In the genomic region with DNA sequence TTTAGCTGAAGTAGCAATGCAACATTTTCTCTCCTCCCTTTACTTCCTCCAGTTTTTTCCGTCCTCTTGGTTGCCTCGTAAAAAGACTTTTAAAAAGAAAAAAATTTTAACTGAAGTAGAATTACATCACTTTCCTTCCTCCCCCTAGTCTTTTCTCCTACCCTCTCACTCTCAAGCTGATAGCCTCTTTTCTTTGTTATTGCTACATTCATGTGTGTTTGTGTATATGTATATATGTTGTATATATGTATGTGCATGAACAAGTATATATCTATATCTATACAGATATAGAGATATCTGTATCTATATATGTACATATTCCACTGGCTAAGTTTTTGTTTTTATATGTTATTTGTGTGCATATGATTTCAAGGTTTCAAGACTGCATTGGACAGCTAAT, we compare ENCODE assay signal across 8 mouse cellular contexts. TPM values are rescaled to one million over a fixed set of nuclear protein-coding genes. Genes with fewer than 3 reads are reported as not detected.
DNase-seq lines count a peak whose midpoint lies in the region; ATAC-seq and TF ChIP-seq lines count a peak whose summit lies in the region.

No protein-coding gene starts in this region.

- 2% methylated on average over 2 of the region's 2 CpGs for WGBS in heart, embryonic 10.5 days
- WGBS in forebrain, postnatal 0 days: 0% methylated on average over 2 of the region's 2 CpGs
- 0% methylated on average over 2 of the region's 2 CpGs for WGBS in liver, postnatal 0 days (ENCODE audit: insufficient replicate concordance)

- 0 out of 2 replicates have a peak, but pooled peaks have one; percentile 2 for TF ChIP-seq EP300 in liver, postnatal 0 days (IDR thresholded peaks at IDR 0.05; ENCODE audit: low read depth)

- H3K27ac ChIP-seq in heart, embryonic 10.5 days: peak overlapping the region; percentile 97
- no peak overlapping the region for H3K27ac ChIP-seq in forebrain, postnatal 0 days (ENCODE audit: low read depth, low read length)
- 0 out of 2 replicates have a peak overlapping the region, but pooled peaks have one; percentile 82 for H3K27ac ChIP-seq in liver, postnatal 0 days (ENCODE audit: low read depth)

- H3K36me3 ChIP-seq in heart, embryonic 10.5 days: peaks cover 17% of the 10 kb centered on the region; the same call in 1 of the 2 replicates
- H3K36me3 ChIP-seq in E14TG2a.4 (ENCODE audit: insufficient read depth, low read length): peaks cover 17% of the 10 kb centered on the region; the same call in 1 of the 2 replicates
- peaks cover 3% of the 10 kb centered on the region; the same call in 1 of the 2 replicates for H3K36me3 ChIP-seq in forebrain, postnatal 0 days (ENCODE audit: insufficient read depth)
- peaks cover 9% of the 10 kb centered on the region for H3K36me3 ChIP-seq in liver, postnatal 0 days (replicated peaks; ENCODE audit: insufficient read depth, low read length)

- no peaks in the 10 kb centered on the region for H3K27me3 ChIP-seq in heart, embryonic 10.5 days (ENCODE audit: insufficient read depth, poor library complexity, severe bottlenecking)
- no peaks in the 10 kb centered on the region for H3K27me3 ChIP-seq in E14TG2a.4 (ENCODE audit: insufficient read depth, low read length)
- no peaks in the 10 kb centered on the region for H3K27me3 ChIP-seq in forebrain, postnatal 0 days (ENCODE audit: insufficient read depth, low read length)
- no peaks in the 10 kb centered on the region for H3K27me3 ChIP-seq in liver, postnatal 0 days (ENCODE audit: insufficient read depth, low read length)

- peak overlapping the region; percentile 63 for H3K4me2 ChIP-seq in forebrain, postnatal 0 days (ENCODE audit: low read depth)
- peak overlapping the region; percentile 76 for H3K4me2 ChIP-seq in liver, postnatal 0 days (ENCODE audit: low read depth, low read length)

- DNase-seq in heart, embryonic 10.5 days (ENCODE audit: low spot score): no peak
- no peak for DNase-seq in heart, postnatal 4 days
- DNase-seq in forebrain, postnatal 0 days: no peak
- no peak for DNase-seq in liver, postnatal 0 days
- DNase-seq in thymus, postnatal 10 days (ENCODE audit: low spot score in 2 of 2): no peak
- DNase-seq in thymus, postnatal 36 days: no peak
- DNase-seq in adrenal gland, adult (ENCODE audit: inconsistent age in 2 of 2, low spot score in 1 of 2): no peak

- peak overlapping the region; percentile 85 for H3K4me3 ChIP-seq in heart, embryonic 10.5 days
- peak overlapping the region; percentile 90 for H3K4me3 ChIP-seq in E14TG2a.4 (replicated peaks; ENCODE audit: low read length)
- H3K4me3 ChIP-seq in forebrain, postnatal 0 days (ENCODE audit: low read depth, low read length): peak overlapping the region; percentile 95
- H3K4me3 ChIP-seq in liver, postnatal 0 days (ENCODE audit: low read depth, low read length): peak overlapping the region; percentile 81

- H3K4me1 ChIP-seq in heart, embryonic 10.5 days: peaks cover 9% of the 10 kb centered on the region
- H3K4me1 ChIP-seq in E14TG2a.4 (replicated peaks; ENCODE audit: low read depth, low read length): peaks cover 39% of the 10 kb centered on the region
- peaks cover 16% of the 10 kb centered on the region for H3K4me1 ChIP-seq in forebrain, postnatal 0 days (ENCODE audit: insufficient read depth)
- peaks cover 12% of the 10 kb centered on the region for H3K4me1 ChIP-seq in liver, postnatal 0 days (ENCODE audit: insufficient read depth)

- H3K9me3 ChIP-seq in heart, embryonic 10.5 days: no peaks in the 10 kb centered on the region
- no peaks in the 10 kb centered on the region for H3K9me3 ChIP-seq in E14TG2a.4 (ENCODE audit: low read length)
- no peaks in the 10 kb centered on the region for H3K9me3 ChIP-seq in forebrain, postnatal 0 days (ENCODE audit: low read length)
- no peaks in the 10 kb centered on the region for H3K9me3 ChIP-seq in liver, postnatal 0 days (ENCODE audit: low read length)

- H3K9ac ChIP-seq in forebrain, postnatal 0 days: peak overlapping the region; percentile 87
- peak overlapping the region; percentile 86 for H3K9ac ChIP-seq in liver, postnatal 0 days (replicated peaks)

- no peak for TF ChIP-seq CTCF in E14TG2a.4 (conservative IDR thresholded peaks at IDR 0.05; ENCODE audit: low read length)
- no peak for TF ChIP-seq CTCF in forebrain, postnatal 0 days (IDR thresholded peaks at IDR 0.05; ENCODE audit: low read depth)
- TF ChIP-seq CTCF in liver, postnatal 0 days (IDR thresholded peaks at IDR 0.05; ENCODE audit: low read depth): no peak

- ATAC-seq in forebrain, postnatal 0 days: peak; percentile 46; the same call in 1 of the 2 replicates
- peak; percentile 22 for ATAC-seq in liver, postnatal 0 days

RNA-seq across cellular contexts. Expression of gene Zkscan3, which starts 0.3 kb away (rescaled TPM):
- 69.4 and 78.6 TPM in 2 replicates for polyA plus RNA-seq in heart, embryonic 10.5 days (2016; fragmentation: Nextera tagmentation; extraction: Ambion mirVana)
- total RNA-seq in heart, postnatal 4 days (2021): 10 to 100 TPM; 37.9 to 43.5 TPM
- 51.8 and 54.0 TPM in 2 replicates for total RNA-seq in forebrain, postnatal 0 days (2014; rRNA removed)
- polyA plus RNA-seq in forebrain, postnatal 0 days (2015; fragmentation: Nextera tagmentation; extraction: Ambion mirVana): 42.2 and 45.6 TPM in 2 replicates
- polyA plus RNA-seq in liver, postnatal 0 days (2015; fragmentation: Nextera tagmentation; extraction: Ambion mirVana): 22.2 and 24.6 TPM in 2 replicates

RNA-seq across cellular contexts. Expression of gene Pgbd1, which starts 38.0 kb away (rescaled TPM):
- 2.5 and 2.9 TPM in 2 replicates for polyA plus RNA-seq in heart, embryonic 10.5 days (2016; fragmentation: Nextera tagmentation; extraction: Ambion mirVana)
- under 1 TPM; 0.61 to 0.71 TPM for total RNA-seq in heart, postnatal 4 days (2021)
- total RNA-seq in forebrain, postnatal 0 days (2014; rRNA removed): 2.3 and 4.7 TPM in 2 replicates
- polyA plus RNA-seq in forebrain, postnatal 0 days (2015; fragmentation: Nextera tagmentation; extraction: Ambion mirVana): 0.83 and 1.5 TPM in 2 replicates
- 0.31 and 0.39 TPM in 2 replicates for polyA plus RNA-seq in liver, postnatal 0 days (2015; fragmentation: Nextera tagmentation; extraction: Ambion mirVana)

RNA-seq across cellular contexts. Expression of gene Zscan12, which starts 40.2 kb away (rescaled TPM):
- polyA plus RNA-seq in heart, embryonic 10.5 days (2016; fragmentation: Nextera tagmentation; extraction: Ambion mirVana): 8.9 and 12.5 TPM in 2 replicates
- 1 to 10 TPM; 6.6 to 7.5 TPM for total RNA-seq in heart, postnatal 4 days (2021)
- 10.4 and 11.5 TPM in 2 replicates for total RNA-seq in forebrain, postnatal 0 days (2014; rRNA removed)
- polyA plus RNA-seq in forebrain, postnatal 0 days (2015; fragmentation: Nextera tagmentation; extraction: Ambion mirVana): 7.2 and 8.1 TPM in 2 replicates
- polyA plus RNA-seq in liver, postnatal 0 days (2015; fragmentation: Nextera tagmentation; extraction: Ambion mirVana): 2.4 and 2.7 TPM in 2 replicates

RNA-seq across cellular contexts. Expression of gene Zscan26, which starts 50.7 kb away (rescaled TPM):
- 22.7 and 27.5 TPM in 2 replicates for polyA plus RNA-seq in heart, embryonic 10.5 days (2016; fragmentation: Nextera tagmentation; extraction: Ambion mirVana)
- total RNA-seq in heart, postnatal 4 days (2021): 10 to 100 TPM; 17.7 to 19.1 TPM
- 25.2 and 27.1 TPM in 2 replicates for total RNA-seq in forebrain, postnatal 0 days (2014; rRNA removed)
- 10.9 and 16.7 TPM in 2 replicates for polyA plus RNA-seq in forebrain, postnatal 0 days (2015; fragmentation: Nextera tagmentation; extraction: Ambion mirVana)
- polyA plus RNA-seq in liver, postnatal 0 days (2015; fragmentation: Nextera tagmentation; extraction: Ambion mirVana): 13.3 and 15.2 TPM in 2 replicates

RNA-seq across cellular contexts. Expression of gene Olfr1367, which starts 56.1 kb away (rescaled TPM):
- not detected in 2 replicates for polyA plus RNA-seq in heart, embryonic 10.5 days (2016; fragmentation: Nextera tagmentation; extraction: Ambion mirVana)
- total RNA-seq in heart, postnatal 4 days (2021): not detected
- not detected in 2 replicates for total RNA-seq in forebrain, postnatal 0 days (2014; rRNA removed)
- not detected in 2 replicates for polyA plus RNA-seq in forebrain, postnatal 0 days (2015; fragmentation: Nextera tagmentation; extraction: Ambion mirVana)
- polyA plus RNA-seq in liver, postnatal 0 days (2015; fragmentation: Nextera tagmentation; extraction: Ambion mirVana): not detected in 2 replicates
